Mouse (Mus musculus) MEL (cell line): ENCODE results near the gene Clic4.

Experiments used
- CTCF ChIP-seq, 3 experiments: IDR thresholded peaks in 2 of 3; conservative IDR thresholded peaks in 1 of 3; 2 replicates each; pipeline ENCODE4 v1.5.1; 2011 to 2012; ENCODE audit warnings: low read length in 3 of 3, low read depth in 2 of 3, mild to moderate bottlenecking in 2 of 3, improper control_type of control experiment in 1 of 3, inconsistent platforms in 1 of 3, mixed read lengths in 1 of 3, moderate library complexity in 1 of 3; ENCODE audit not compliant: control insufficient read depth in 1 of 3, insufficient read depth in 1 of 3, poor library complexity in 1 of 3, severe bottlenecking in 1 of 3
- EP300 ChIP-seq, 2 experiments: IDR thresholded peaks; 2 replicates each; pipeline ENCODE4 v1.6.1; 2011; ENCODE audit warnings: improper control_type of control experiment in 2 of 2, low read length in 2 of 2, low read depth in 1 of 2, mild to moderate bottlenecking in 1 of 2
- JUND ChIP-seq: IDR thresholded peaks from 2 replicates; pipeline ENCODE4 v1.6.1; 2011; ENCODE audit warnings: low read depth, mild to moderate bottlenecking, improper control_type of control experiment, low read length
- MAFK ChIP-seq: IDR thresholded peaks from 2 replicates; pipeline ENCODE4 v1.6.1; 2011; ENCODE audit warnings: low read depth, mild to moderate bottlenecking, low read length, improper control_type of control experiment, borderline replicate concordance
- MEF2A ChIP-seq: IDR thresholded peaks from 2 replicates; pipeline ENCODE4 v1.6.1; 2014; ENCODE audit warnings: low read depth, mild to moderate bottlenecking, inconsistent platforms, low read length, improper control_type of control experiment; ENCODE audit not compliant: poor library complexity, insufficient replicate concordance, severe bottlenecking; ENCODE audit errors: extremely low read depth
- POLR2A ChIP-seq, 2 experiments: IDR thresholded peaks; 2 replicates each; pipeline ENCODE4 v1.6.1; 2011 to 2012; ENCODE audit warnings: low read length in 2 of 2, mild to moderate bottlenecking in 2 of 2, control low read depth in 1 of 2, improper control_type of control experiment in 1 of 2, low read depth in 1 of 2, moderate library complexity in 1 of 2; ENCODE audit not compliant: control insufficient read depth in 1 of 2, insufficient read depth in 1 of 2, poor library complexity in 1 of 2
- TAL1 ChIP-seq: IDR thresholded peaks from 2 replicates; pipeline ENCODE4 v1.6.1; 2012; ENCODE audit warnings: mild to moderate bottlenecking, inconsistent platforms, low read length, moderate library complexity, mixed read lengths
- USF1 ChIP-seq: IDR thresholded peaks from 2 replicates; pipeline ENCODE4 v1.6.1; 2014; ENCODE audit warnings: low read depth, mild to moderate bottlenecking, inconsistent platforms, low read length, improper control_type of control experiment, moderate library complexity

DNA sequence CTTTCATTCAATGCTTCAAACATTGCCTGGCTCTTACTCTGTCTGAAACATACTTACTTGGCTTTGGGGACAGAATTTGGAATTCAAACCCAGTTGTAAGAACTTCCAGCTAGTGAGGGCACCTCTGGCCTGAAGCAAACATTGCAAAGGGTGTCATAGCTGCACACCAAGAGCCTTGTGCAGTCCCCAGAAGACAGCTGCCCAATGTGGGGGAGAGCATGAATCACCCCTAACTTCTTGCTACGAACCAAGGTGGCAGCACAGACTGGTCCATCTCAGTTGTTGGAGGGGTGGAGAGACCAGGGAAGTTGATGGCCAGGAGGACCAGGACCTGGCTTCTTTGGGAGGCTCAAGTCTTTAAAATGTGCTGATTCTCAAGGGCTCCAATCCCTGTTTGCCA lies 81.4 kb downstream of the Clic4 start:
- TF ChIP-seq CTCF (IDR thresholded peaks at IDR 0.05 in 2 of 3, conservative IDR thresholded peaks at IDR 0.05 in 1 of 3; ENCODE audit: control insufficient read depth in 1 of 3, insufficient read depth in 1 of 3, low read depth in 2 of 3, low read length in 3 of 3, poor library complexity in 1 of 3, severe bottlenecking in 1 of 3) (no peak), JUND (no peak), MEF2A (no peak), EP300 (IDR thresholded peaks at IDR 0.05; ENCODE audit: low read depth in 1 of 2, low read length in 2 of 2) (no peak), POLR2A (IDR thresholded peaks at IDR 0.05; ENCODE audit: control insufficient read depth in 1 of 2, insufficient read depth in 1 of 2, low read depth in 1 of 2, low read length in 2 of 2, poor library complexity in 1 of 2) (no peak), USF1 (no peak), MAFK (no peak), TAL1 (no peak)
